Mouse (Mus musculus): Measurements from ENCODE around the gene Trim43a.
A peak's percentile ranks its signal among the peaks of the same experiment; 100 is the strongest.
"Not testable (repeated sequence)": the region's sequence is repeated elsewhere in the genome, so short reads cannot be mapped to it uniquely, and the experiment has no call there.

Trim43a gene

DNA sequence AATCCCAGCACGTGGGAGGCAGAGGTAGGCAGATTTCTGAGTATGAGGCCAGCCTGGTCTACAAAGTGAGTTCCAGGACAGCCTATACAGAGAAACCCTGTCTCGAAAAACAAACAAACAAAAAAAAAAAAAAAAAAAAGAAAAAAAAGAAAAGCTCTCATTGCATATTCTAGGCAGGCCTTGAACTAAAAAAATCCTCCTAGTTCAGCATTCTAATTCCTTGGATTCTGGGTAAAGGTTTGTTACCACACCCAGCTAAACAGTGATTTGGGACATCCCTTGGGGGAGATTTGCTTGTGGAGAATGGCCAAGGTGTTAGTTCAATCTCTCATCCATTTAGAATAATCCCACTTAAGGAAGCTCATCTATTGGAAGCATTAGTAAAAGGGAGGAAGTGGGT, at the start of gene Trim43a:
Gene Trim43a (plus strand): TSS at position 301 of the 400 bp plus-strand sequence.
- not testable (repeated sequence) for DNase-seq (ENCODE audit: low spot score)

DNA sequence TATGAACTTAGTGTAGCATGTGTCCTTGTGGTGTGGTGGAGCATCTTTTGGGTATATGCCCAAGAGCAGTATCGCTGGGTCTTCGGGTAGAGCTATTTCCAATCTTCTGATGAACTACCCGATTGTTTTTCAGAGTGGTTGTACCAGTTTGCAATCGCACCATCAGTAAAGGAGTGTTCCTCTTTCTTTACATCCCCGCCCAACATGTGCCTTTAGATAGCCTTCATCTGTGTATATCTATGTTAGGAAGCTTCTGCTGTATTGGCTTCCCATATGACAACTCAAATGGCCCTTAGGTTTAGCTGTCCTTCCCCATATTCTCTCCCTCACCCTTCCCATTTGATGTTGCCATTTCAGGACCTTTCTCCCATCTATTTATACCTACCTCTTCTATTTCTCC, 46.6 kb upstream of the Trim43a start:
- DNase-seq (ENCODE audit: low spot score): no peak

DNA sequence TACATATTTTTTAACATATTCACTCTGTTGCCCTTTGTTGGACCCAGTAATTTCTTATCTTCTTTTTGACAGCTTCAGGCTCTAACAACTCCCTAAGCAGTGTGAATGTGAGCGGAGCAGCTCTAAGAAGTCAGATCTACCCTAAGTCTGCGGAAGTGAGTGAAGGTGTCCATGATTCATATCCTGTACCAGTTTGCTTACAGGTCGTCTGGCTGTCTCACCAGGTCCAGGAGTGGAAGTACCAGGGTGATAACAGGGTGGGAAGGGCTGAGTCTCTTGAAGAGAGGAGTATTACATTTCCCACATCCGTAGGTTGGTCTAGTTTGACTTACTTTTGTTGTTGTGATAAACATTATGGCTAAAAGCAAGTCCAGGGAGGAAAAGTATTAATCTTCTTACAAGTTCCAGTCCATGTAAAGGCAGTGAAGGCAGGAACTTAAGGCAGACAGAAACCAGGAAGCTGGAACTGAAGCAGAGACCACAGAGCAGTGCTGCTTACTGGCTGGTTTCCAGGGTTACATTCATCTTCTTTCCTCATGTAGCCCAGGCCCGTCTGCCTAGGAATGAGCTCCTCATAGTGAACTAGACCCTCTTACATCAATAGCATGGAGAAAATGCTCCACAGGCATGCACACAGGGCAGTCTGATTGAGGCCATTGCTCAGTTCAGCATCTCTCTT, 41.0 kb upstream of the Trim43a start:
- DNase-seq (ENCODE audit: low spot score): no peak

DNA sequence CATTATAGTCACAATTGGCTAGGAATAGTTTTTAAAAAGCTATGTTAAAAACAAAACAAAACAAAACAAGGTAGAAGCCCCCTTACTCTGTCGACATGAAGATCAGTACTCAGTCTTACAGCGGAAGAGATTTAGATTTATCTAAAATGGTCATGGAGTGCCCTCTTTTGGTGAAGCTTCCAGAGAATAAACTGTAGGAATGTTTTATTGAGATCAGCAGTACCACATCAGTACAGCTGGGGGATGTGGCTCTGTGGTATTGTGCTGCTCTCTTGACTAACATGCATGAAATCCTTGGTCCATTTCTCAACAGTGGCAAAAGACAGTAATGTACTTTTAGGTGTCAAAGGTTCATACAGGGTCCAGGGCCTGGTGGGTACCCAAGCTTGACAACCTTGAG, 37.9 kb upstream of the Trim43a start:
- DNase-seq (ENCODE audit: low spot score): no peak

DNA sequence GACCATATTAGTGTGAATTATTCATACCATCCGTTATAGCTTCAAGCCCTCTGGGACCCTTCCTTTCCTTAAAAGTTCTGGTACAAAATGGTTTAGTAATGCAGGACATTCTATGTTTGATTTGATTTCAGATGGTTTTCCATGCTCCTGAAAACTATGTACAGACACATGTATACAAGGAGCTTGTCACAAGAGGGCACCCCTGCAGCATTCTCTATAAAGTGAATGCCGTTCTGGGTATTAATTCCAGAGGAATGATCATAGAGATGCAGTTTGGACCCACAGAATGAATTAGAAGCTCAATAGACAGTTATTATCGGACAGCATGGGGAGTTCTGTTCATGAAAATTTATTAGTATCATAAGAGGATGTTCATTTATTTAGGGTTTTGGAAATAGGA, 35.2 kb upstream of the Trim43a start:
- DNase-seq (ENCODE audit: low spot score): no peak

DNA sequence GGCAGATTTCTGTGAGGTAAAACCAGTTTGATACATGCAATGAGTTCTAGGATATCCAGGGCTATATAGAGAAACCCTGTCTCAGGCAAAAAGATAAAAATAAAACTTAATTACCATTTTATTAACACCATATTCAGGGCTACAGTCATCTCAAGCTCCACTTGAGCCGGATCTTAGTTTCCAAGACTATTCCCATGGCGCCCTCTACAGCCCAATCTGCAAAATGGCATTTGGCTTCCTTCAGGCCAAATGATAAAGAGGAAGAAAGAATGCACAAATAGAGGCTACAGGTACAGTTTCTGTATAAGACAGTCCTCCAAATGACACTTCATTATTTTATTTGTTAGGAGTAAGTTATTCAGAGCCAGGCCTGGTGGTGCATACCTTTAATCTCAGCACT, 34.5 kb upstream of the Trim43a start:
- no peak for DNase-seq (ENCODE audit: low spot score)

DNA sequence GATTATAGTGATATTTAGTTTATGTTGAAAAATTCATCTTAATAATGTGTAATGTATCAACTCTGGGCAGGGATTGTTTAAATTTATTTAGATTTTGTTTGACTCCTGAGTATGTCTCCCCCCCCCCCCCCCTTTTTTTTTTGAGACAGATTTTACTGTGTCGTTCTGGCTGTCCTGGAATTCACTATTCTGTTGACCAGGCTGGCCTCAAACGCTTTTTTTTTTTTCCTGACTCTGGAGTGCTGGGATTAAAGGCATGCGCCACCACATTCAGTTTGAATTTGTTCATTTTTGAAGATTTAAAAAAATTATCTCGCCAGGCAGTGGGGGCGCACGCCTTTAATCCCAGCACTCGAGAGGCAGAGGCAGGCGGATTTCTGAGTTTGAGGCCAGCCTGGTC, 34.0 kb upstream of the Trim43a start:
- no peak for DNase-seq (ENCODE audit: low spot score)

DNA sequence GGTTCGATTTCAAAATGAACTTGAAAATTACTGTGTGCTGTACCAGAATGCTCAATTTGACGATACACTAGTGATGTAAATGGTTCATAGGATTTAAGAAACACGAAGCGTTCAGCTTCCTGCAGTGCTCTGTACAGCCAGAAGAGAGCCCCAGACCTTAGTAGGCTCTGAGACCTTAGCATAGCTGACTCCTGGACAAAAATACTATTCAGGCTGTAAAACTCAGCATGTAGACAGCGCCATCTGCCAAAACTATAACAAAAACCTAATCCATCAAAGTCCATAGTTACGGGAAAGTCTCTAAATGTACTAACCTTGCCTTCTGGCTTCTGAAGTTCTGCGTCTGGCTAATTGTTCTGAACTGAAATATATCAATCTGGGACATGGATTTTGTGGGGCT, 33.4 kb upstream of the Trim43a start:
- DNase-seq (ENCODE audit: low spot score): no peak

DNA sequence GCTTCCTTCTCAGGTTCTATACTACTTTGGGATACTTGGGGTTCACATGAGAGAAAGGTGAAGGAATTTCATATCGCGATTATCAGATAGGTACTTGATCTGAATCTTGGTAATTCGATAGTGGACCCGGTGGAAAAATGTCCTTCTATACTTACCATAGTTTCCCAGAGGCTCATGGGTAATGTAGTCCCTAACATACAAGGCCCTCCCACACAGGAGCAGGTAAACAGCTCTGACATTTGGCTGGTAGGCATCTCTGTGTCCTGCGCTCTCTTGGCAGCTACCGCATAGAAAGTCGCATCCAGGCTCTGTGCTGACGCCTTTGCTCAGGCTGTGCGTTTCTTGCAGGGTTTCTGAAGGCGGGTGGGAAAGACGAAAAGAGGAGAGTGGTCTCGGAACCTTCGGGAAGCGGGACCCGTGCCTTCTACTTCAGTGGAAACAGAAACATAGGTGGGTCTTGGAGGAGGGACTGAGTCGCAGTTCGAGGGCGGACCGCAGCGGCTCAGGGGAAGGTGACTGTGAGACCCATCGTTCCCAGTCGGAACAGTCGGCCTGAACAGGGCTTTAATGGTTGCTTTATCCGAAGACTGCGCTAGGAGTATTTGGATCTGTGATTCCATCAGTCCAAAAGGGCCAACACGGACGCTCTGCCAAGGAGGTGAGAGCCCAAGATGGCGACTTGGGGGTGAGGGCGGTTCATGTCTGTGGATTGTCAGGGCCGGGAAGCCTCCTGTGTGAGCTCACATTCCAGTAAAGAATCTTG, 32.7 kb upstream of the Trim43a start, which contains the start of gene Zfp949:
Gene Zfp949 (plus strand): TSS at position 170 of the 763 bp plus-strand sequence.
- peak; percentile 84 for DNase-seq (ENCODE audit: low spot score)

DNA sequence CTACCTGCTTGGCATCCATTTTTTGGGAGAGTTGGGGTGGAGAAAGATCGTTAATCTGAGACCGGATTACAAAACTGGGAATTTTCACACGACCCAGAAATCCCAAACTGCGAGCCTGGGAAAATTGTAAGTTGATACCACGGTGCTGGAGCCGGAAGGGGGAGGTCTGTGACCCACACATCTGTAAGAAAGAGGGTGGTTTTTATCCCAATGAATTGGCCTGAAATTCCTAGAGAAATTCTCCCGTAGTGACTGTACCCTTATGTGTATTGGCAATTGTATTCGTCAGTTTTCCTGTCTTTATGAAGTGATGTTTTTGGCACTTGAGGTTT, 32.1 kb upstream of the Trim43a start:
- DNase-seq (ENCODE audit: low spot score): no peak

DNA sequence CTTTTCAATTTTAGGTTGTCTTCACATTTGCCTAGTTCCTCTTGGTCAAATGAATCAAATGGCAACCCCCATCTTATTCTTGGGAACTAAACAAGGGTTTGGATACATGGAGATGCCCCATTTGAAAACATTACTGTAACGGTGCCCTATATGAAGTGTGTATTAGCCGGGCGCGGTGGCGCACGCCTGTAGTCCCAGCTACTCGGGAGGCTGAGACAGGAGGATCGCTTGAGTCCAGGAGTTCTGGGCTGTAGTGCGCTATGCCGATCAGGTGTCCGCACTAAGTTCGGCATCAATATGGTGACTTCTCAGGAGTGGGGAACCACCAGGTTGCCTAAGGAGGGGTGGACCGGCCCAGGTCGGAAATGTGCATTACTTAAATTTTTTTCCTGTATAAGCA, 27.6 kb upstream of the Trim43a start:
- DNase-seq (ENCODE audit: low spot score): no peak

DNA sequence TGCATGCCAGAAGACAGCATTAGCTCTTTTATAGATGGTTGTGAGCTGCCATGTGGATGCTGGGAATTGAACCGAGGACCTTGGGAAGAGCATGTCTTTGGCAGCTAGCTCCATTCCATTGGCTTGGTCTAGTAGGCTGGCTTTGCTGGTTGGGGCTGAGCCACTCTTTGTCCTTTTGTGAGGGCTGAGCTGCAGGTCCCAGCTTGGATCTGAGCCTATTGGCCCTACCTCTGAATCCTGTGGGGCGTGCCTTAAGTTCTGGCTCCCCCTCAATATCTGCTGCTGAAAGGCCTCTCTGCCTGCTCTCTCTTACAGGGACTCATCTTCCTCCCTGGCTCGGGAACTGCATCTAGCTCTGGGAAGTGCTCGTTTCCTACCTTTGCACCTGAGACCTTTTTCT, 22.5 kb upstream of the Trim43a start:
- no peak for DNase-seq (ENCODE audit: low spot score)

DNA sequence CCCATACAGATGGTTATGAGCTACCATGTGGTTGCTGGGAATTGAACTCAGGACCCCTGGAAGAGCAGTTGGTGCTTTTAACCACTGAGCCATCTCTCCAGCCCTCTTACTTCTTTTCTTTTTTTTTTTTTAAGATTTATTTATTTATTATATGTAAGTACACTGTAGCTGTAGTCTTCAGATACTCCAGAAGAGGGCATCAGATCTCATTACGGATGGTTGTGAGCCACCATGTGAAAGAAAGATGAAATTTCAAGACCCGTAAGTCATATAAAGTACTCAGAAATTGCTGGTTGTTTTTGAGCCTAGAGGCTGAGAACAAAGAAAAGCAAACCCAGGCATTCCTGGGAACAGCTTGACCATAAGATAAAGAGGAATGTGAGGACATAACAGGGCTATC, 19.2 kb upstream of the Trim43a start:
- DNase-seq (ENCODE audit: low spot score): not testable (repeated sequence)

DNA sequence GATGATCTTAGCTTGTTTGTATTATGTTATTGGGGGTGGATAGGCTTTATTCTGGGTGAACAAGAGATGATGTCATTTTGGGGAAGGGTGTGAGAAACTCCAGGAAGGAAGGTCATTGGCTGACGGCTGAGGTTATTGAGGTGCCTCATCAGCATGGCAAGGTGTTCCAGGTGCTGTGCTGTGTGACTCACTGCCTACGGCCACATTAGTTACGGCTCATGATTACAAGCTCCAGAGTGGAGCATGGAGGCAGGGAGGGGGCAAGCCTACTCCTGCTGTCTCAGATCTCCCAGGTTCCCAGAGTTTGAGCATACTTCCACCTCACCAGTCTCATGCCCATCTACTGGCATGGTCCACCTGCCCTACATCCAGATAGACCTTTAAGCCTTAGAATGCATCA, 10.2 kb upstream of the Trim43a start:
- DNase-seq (ENCODE audit: low spot score): not testable (repeated sequence)

DNA sequence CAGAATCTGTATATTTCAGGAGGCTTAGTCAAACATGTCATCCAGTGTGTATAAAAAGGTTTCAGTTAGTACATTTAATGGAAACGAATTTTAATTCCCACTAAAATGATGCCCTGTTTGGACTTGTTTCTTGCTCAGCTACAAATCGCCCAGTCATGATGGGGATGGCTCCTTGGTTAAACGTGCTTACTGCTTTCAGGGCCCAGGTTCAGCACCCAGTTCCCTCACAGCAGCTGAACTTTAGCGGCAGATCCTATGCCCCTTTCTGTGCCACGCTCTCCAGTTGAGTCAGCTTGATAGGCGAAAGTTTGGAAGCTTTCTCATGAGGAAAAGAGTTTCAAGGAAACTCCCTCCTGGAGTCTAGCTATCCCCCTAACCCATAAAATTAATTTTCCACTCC, 13.0 kb downstream of the Trim43a start:
- DNase-seq (ENCODE audit: low spot score): not testable (repeated sequence)

DNA sequence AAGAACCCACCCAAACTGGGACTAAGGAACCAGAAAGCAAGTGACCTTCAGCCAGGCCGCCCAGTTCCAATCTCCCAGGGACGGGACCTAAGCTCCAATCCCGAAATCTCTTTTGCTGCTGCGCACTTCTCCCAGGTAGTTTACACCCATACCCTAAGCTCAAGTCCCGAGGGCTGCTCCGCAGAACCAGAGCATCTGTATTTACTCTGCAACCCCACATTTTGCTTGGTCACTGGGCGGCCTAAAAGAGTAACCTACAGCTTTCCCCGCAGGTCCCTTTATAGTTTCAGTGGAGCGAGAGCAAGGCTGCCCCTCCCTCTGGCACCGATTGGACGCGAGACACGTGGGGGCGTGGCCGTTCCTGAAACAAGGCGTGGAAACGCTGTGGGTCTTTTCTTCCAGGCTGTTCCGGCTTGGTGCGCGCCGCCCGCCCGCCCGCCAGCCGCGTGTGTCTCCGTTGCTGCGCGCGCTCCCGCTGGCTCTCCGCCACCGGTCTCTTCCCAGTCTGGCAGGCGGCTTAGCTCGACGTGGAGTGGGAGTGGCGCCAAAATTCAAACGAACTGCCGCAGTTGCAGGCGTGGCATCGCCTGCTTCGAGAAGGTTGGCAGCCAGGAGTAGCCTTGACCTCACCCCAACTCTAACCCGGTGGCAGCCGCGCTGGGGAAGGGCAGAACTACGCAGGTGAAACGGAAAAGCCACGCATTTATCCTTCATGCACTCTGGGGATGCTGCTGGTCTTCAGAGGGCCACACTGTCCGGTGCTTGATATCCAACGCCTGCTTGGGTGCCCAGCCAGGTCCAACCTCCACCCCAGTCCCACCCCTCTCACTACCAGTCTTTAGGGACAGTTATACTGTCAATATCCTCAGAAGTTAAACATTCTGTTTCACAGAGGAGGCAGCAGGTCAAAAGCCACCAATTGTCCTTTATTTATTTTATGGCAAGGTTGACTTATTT, 18.8 kb downstream of the Trim43a start:
- DNase-seq (ENCODE audit: low spot score): peak; percentile 96

DNA sequence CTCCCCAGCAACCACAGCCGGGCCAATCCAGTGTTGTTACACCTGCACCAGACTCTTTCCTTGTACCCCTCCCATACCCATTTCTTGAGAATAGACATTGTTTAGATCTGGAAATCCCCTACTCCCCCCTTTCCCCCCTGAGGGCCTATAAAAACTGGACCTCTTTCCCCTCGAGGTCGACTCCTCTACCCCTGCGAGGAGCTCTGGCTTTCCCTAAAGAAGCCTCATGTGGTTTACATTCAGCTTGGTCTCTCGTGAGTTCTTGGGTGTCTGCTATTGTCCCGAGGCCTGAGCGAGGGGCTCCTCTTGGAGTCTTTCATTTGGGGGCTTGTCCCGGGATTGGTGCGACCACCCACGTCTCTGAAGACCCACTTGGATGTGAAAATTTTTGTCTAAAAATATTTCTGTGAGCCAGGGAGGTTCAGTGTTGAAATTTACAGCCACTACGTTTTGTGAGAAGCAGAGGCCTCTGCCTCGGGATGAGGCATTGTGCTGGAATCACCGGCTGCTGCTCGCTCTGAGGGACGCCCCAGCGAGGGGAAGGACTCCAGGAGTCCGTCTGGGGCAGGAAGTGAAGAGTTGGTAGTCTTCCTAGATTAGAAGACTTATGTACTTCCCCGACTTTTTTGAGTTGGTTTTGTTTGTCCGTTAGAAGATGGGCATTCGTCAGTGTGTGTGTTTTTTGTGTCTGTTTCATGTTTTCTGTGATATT, 45.3 kb downstream of the Trim43a start:
- DNase-seq (ENCODE audit: low spot score): not testable (repeated sequence)

DNA sequence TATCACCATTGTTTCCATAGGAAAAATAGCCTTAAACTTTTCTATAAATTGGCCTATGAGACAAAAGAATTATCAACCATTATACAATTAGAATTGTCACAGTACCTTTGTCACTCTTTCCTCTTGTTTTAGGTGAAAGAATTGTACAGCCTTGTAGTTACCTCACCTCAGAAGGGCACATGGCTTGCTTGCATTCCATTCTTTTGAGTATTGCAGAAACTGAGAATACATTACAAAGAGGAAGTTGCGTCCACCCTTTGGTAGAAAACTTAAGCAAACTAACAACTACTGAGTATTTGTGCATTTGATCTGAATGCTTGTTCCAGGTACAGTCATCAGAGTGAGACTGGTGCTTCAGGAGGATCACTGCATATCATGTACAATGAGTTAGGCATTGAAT, 57.4 kb downstream of the Trim43a start:
- DNase-seq (ENCODE audit: low spot score): not testable (repeated sequence)
